Mouse (Mus musculus): ENCODE measurements around the gene Mnd1.

DNA sequence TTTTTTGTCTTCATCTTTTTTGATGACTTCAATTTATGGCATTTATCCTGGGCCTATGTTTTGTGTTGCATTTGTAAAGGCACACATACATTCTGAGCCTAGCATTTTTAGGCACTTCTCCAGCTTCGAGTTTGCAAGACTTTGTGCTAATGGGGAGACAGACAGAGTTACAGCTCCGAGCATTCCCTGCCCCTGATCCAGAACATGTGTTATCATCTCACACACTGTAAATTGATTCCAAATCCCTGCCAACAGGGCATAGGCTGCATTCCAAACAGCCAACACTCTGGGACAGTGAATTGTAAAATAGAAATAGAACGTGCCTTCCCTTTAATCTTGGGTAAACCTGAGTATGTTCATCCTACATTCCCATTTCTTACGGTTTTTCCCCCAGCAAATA, 95.9 kb downstream of the Mnd1 start:
- no peak for TF ChIP-seq POLR2A (IDR thresholded peaks at IDR 0.05; ENCODE audit: control insufficient read depth, extremely low read depth, insufficient read depth, low read length, poor library complexity)
- TF ChIP-seq CTCF (IDR thresholded peaks at IDR 0.05; ENCODE audit: borderline replicate concordance, control insufficient read depth, extremely low read depth, insufficient read depth, low read length, poor library complexity): no peak
